Mouse (Mus musculus): ENCODE data around the gene Ldhal6b.
"Not testable (repeated sequence)": the region's sequence is repeated elsewhere in the genome, so short reads cannot be mapped to it uniquely, and the experiment has no call there.

The Ldhal6b gene

DNA sequence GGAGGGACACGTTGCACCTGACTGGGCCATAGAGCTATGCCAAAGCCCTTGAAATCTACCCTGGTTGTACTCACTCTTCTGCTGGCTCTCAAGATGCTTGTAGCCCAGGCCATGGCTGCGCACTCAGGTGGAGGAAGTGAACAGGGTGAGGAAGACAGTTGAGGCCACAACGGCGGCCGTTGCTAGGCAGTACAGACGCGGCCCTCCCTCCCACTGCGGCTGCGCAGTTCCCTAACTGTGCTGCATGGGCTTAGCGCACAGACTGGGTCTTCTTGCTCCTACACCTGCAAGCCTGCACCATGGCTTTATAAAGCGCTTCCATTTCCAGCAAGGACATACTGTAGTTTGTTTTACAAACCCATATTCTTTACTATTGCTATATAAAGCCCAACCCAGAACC lies at the start of gene Ldhal6b:
Ldhal6b (minus strand) TSS at position 223 of the 400 bp plus-strand sequence.
- no peak for DNase-seq (ENCODE audit: low spot score)

GRCm38 (mm10) chr17:5467177-5467576 lies 48.6 kb upstream of the Ldhal6b start:
- DNase-seq (ENCODE audit: low spot score) = no peak

DNA sequence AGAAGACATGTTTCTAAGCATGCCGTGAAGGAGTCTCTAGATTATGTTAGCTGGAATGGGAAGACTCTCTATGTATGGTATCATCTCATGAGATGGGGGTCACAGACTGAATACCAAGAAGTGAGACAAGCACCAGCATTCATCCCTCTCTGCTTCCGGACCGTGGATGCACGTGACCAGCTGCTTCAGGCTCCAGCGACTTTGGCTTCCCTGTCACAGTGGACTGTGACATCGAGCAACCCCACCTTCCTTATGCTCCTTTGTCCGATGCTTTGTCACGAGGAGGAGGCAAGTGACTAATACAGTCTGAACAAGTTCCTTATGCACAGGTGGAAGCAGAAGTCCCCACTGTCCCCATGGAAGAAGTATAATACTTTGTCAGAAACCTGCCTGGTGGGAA lies 48.2 kb upstream of the Ldhal6b start:
- DNase-seq (ENCODE audit: low spot score) = no peak

GRCm38 (mm10) chr17:5463912-5464311 lies 45.3 kb upstream of the Ldhal6b start:
- DNase-seq (ENCODE audit: low spot score) = peak; percentile 34

- DNase-seq (ENCODE audit: low spot score) = no peak
Observed at GRCm38 (mm10) chr17:5453657-5454056, 35.1 kb upstream of the Ldhal6b start.

DNA sequence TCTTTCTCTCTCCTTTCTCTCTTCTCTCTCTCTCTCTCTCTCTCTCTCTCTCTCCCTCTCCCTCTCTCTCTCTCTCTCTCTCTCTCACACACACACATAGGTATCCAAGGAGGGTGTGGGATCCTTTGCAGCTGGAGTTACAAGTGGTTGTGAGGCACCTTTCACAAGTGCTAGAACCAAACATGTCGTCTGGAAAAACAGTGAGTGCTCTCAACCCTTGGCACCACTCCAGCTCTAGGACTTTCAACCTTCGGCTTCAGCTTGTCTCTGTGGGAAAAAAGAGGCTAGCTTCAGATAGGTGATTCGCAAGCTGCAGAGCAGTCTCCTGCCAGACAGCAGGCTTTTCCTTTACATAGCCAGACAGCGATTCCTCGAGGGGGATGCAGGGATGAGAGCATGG lies 25.2 kb upstream of the Ldhal6b start:
- peak; percentile 48 for DNase-seq (ENCODE audit: low spot score)

GRCm38 (mm10) chr17:5443260-5443659 lies 24.7 kb upstream of the Ldhal6b start:
- no peak for DNase-seq (ENCODE audit: low spot score)

DNA sequence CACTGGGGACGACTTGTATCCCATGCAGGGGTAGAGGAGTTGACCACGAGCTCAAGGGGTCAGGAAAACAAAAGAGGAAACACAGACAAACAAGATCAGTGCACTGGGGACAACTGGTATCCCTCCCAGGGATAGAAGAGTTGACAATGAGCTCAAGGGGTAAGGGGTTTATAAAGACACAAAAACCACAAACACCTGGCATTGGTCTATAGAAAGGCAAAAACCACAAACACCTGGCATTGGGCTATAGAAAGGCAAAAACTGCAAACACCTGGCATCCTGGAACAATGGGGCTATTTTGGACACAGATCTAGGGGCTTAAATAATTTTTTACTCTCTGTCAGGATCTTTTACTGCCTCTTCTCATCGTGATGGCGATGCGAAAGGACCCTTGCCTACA lies 23.8 kb upstream of the Ldhal6b start:
- not testable (repeated sequence) for DNase-seq (ENCODE audit: low spot score)

- DNase-seq (ENCODE audit: low spot score) = peak; percentile 86
Observed at GRCm38 (mm10) chr17:5440159-5440971, 21.8 kb upstream of the Ldhal6b start, which contains the start of gene Tmem242. Tmem242 (minus strand) TSS chr17:5440259.

GRCm38 (mm10) chr17:5439831-5440158 lies 21.2 kb upstream of the Ldhal6b start:
- no peak for DNase-seq (ENCODE audit: low spot score)

- no peak for DNase-seq (ENCODE audit: low spot score)
Observed at GRCm38 (mm10) chr17:5429772-5430133, 11.2 kb upstream of the Ldhal6b start.

DNA sequence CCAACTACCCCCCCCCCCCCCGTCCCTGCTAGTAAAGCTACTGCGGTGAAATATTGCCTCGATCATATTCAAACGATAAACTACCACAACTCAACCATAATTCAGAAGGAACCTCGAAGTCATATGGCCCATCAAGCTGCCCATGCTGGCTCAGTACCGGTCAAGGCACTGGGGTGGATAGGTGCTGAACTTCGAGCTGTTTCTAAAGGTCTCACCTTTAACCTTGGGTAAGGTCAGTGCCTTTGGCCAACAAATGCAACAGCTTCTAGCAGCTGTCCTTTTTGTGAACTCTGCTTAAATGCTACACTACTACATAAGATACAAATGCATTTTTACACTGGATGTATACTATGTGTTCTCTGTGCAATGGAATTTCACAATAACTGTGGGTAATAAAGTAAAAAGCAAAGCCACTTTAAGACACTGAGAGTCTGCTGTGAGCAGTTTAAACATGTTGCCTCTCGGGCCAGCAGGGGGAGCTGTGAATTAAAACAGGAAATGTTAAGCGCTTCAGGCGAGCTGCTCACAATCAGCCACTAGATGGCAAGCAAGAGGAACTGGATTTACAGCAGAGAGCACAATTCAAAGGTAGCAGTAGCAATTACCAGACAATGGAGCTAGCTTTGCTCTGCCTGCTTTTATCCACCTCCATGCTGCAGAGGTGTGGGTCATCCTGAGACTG lies 10.7 kb upstream of the Ldhal6b start:
- DNase-seq (ENCODE audit: low spot score) = peak; percentile 93

GRCm38 (mm10) chr17:5425204-5425603 lies 6.6 kb upstream of the Ldhal6b start:
- DNase-seq (ENCODE audit: low spot score) = no peak

- DNase-seq (ENCODE audit: low spot score) = no peak
Observed at GRCm38 (mm10) chr17:5424156-5424555, 5.6 kb upstream of the Ldhal6b start.

- no peak for DNase-seq (ENCODE audit: low spot score)
Observed at GRCm38 (mm10) chr17:5421835-5422234, 3.3 kb upstream of the Ldhal6b start.

GRCm38 (mm10) chr17:5419771-5420518 lies 1.4 kb upstream of the Ldhal6b start:
- peak; percentile 23 for DNase-seq (ENCODE audit: low spot score)

DNA sequence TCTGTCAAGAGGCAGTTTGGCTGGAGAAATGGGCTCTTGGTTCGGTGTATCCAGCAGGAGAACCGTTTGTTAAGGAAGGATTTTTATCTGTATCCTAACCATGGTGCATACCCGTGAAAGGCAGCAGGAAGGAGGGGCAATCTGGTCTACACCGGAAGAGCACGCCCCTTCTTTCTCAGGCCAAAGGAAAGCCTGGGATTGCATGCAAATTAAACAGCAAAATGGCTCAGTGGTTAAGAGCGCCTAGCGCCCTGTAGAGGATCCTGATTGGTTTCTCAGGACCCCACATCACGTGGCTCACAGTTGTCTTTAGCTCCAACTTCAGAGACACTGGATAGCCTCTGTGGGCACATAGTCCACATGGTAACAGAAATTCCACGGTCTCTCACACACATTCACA lies 489 bp upstream of the Ldhal6b start:
- no peak for DNase-seq (ENCODE audit: low spot score)

DNA sequence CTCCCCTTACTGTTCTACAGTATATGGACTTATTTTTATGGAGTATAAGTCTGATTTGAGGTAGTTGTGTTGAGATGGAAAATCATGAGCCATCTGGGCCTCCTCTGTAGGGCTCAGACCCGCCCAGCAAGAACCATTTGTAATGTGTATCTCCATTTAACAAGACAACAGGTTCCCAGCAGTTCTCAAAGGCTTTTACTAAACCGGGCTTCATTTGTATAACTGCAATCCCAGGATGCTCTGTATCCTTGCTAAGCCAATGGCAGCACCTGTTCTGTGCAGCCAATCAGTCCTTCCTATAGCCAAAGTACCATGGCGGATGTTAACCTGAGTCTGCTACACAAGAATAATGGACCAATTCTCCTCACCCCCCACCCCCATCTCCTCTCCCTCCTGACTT lies 2.0 kb downstream of the Ldhal6b start:
- DNase-seq (ENCODE audit: low spot score) = no peak

DNA sequence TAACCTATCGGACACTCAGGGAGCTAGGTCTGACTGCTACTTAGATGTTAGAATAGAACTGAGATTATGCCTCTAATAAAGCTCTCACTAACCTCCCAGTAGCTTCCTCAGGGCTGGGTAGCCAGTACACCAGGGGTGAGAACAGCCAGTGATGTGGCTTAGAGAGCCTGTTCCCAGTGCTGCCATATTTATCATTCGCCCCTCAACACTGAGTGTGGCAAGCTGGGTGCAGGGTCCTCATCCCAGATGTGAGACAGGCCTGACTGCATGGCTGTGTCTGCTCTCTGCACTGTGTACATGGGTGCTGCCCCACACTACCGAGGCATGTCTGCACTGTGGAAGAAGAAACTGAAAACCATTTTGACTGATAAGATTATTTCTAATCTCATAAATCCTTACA lies 4.5 kb downstream of the Ldhal6b start:
- DNase-seq (ENCODE audit: low spot score) = no peak

GRCm38 (mm10) chr17:5413350-5413749 lies 5.2 kb downstream of the Ldhal6b start:
- DNase-seq (ENCODE audit: low spot score) = no peak

DNA sequence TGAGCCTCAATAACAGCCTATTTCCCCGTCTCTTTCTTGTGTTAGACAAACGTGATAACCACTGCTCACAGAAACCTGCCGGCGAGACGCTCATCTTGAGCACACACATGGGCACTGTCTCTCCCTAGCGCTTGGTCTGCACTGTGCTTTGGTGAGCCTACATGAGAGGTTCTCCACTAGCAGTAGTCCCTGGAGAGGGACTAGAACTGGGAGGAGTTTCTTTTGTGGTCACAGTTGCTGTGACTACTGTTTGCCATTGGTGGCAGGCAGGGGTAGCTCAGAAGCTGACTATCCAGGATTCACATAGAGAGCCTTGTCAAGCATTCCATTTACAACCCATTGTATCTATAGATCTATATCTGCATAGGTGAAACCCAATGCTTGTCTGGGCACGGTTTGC lies 5.8 kb downstream of the Ldhal6b start:
- DNase-seq (ENCODE audit: low spot score) = no peak

DNA sequence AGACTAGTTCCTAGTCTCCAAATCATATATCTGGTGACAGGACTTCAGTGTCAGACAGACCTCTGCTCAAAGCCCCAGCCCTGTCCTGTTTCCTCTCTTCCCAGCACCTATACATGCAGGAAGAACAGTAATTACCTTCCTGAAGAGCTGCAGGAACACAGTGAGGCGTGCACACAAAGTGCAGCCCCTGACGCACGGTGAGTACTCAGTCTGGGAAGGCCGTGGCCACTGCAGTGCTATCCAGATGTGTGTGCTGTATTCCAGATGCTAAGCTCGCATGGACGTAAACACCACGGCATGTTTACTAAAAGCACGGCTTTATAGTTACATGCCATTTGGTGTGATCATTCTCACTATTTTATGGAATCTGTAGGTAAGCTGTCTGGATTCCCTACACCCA lies 6.3 kb downstream of the Ldhal6b start:
- DNase-seq (ENCODE audit: low spot score) = no peak

- no peak for DNase-seq (ENCODE audit: low spot score)
Observed at GRCm38 (mm10) chr17:5411205-5411604, 7.4 kb downstream of the Ldhal6b start.
